Mouse (Mus musculus): ENCODE results near the gene Gm3646.

GRCm38 (mm10) chr1:39831594-39832039, 26.5 kb upstream of the Gm3646 start:
- TF ChIP-seq CTCF (IDR thresholded peaks at IDR 0.05; ENCODE audit: extremely low read depth, insufficient read length, insufficient replicate concordance, low read depth, low read length), result no peak
- TF ChIP-seq POLR2A (IDR thresholded peaks at IDR 0.05; ENCODE audit: low read depth, low read length), result no peak

Data from small intestine, adult 2 months (tissue).